Mouse (Mus musculus) yolk sac, embryonic 10.5 days (tissue): Measurements from ENCODE around the gene Cox14.
"Not testable (repeated sequence)": the region's sequence is repeated elsewhere in the genome, so short reads cannot be mapped to it uniquely, and the experiment has no call there.

Source experiments
- DNase-seq: peaks from one replicate; pipeline ENCODE4 v3.0.0-alpha.2; 2017; ENCODE audit warnings: low spot score

Gene Cox14

DNA sequence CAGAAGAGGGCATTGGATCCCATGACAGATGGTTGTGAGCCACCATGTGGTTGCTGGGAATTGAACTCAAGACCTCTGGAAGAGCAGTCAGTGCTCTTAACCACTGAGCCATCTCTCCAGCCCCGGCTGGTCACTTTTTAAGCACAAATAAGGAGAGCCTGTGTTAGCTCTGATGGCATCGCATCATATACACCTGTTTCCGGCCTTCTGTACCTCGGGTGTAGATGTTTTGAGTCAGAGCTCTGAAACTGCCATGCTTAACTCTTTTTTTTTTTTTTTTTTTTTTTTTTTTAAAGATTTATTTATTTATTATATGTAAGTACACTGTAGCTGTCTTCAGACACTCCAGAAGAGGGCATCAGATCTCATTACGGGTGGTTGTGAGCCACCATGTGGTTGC is 1.6 kb downstream of the Cox14 start:
- DNase-seq, result not testable (repeated sequence)

DNA sequence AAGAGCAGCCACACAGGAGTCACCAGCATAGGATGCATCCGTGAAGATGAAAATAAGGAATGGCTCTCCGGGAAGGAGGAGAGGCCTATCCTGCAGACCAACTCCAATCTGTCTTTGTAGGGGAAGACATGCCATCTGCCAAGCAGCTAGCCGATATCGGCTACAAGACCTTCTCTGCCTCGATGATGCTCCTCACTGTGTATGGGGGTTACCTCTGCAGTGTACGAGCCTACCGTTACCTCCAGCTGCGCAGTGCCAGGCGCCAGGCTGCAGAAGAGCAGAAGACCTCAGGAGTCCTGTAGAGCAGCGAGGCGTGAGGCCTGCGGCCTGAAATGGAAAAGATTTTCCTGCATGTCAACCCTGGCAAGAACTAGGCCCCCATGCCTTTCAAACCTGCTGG is 2.1 kb downstream of the Cox14 start:
- no peak for DNase-seq

DNA sequence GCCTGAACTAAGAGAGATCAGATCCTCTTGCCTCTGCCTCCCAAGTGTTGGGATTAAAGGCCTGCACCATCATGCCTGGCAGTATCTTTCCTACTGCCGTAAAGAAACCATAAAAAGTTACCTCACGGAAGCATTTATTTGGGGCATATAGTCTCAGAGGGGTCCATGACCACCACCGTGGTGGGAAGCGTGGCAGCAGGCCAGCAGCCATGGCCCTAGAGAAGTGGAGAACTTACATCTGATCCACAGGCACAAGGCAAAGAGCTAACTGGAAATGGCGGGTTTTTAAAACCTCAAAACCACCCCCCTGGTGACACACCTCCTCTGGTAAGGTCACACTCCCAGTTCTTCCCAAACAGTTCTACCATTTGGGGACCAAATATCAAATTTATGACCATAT is 2.8 kb downstream of the Cox14 start:
- DNase-seq, result no peak

DNA sequence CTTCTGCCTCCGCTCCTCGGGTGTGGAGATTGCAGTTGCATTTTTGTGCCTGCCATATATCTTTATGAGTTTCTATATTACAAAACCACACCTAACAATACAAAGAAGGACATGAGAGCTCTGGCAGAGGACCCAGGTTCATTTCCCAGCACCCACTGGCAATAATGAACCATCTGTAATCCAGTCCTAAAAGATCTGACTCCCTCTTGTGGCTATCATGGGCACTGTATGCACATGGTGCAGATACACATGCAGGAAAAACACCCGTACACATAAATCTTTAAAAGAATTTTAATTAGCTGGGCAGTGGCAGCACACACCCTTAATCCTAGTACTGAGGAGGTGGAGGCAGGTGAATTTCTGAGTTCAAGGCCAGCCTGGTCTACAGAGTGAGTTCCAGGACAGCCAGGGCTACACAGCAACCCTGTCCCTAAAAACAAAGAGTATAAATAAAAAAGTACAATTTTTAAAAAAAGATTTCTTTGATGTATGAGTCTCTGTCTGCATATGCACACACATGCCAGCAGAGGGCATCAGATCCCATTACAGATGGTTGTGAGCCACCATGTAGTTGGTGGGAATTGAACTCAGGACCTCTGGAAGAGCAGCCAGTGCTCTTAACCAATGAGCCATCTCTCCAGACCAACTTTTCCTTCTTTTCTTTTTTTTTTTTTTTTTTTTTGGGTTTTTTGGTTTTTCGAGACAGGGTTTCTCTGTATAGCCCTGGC is 3.8 kb downstream of the Cox14 start:
- no peak for DNase-seq

DNA sequence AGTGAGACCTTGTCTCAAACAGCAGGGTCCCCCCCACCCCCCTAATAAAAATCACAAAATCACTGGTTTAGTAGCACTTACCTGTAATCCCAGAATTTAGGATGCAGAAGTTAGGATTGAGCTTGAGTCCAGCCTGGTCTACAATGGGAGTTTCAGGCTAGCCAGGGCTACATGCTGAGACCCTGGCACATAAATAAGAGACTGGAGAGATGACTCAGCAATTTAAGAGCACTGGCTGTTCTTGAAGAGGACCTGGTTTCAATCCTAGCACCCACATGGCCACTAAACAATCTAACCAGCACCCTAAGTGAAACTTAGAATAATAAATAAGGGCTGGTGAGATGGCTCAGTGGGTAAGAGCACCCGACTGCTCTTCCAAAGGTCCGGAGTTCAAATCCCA is 5.7 kb downstream of the Cox14 start:
- no peak for DNase-seq

DNA sequence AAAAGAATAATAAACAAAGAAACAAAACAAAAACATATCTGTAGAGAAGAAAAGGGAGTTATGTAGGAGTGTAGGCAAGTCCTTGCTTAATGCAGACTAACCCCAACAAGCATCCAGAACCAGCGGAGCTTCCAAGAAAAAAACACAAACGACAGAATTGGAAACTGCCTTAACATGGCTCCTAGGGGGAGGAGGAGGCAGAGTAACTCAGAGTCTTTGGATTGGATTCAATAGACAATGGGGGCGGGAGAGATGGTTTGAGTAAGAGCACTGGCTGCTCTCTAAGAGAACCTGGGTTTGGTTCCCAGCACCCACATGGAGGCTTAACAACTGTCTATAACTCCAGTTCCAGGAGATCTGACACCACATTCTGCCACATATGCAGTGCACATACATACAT is 6.3 kb downstream of the Cox14 start:
- no peak for DNase-seq

DNA sequence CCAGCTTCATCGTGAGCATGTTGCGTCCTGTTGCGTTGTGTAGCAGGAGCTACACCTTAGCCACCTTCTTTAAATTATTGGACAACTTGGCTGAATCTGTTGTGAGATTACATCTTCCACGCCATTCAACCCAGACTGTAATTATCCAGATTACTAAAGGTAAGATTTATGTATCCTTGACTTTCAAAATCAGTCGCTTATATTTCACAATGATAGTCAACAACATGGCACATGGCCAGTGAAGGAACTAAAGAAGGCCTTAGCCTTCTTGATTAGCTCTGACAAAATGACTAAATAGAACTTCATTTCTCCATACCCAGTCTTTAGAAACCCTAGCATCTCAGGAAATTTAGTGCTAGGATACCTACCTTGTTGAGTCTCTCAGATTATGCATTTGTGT is 7.8 kb downstream of the Cox14 start:
- DNase-seq, result no peak

DNA sequence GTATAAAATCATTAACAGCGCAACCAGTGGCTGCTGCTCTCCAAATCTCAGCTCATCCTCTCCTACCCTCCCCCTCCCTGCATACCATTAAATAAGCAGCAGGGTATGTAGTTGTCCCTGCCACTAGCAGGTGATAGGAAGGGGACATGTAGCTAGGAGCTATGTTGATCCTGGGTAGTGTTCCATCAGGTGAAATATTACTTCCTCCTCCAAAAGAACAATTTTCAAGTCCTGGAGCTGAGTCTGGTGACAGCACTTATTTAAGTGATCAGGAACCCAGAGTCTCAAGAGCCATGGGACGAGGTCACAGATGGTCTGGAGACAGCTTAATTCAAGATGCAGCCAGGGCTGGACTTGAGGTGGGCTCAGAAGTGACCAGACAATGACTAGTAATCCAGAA is 10.2 kb downstream of the Cox14 start:
- DNase-seq, result no peak

DNA sequence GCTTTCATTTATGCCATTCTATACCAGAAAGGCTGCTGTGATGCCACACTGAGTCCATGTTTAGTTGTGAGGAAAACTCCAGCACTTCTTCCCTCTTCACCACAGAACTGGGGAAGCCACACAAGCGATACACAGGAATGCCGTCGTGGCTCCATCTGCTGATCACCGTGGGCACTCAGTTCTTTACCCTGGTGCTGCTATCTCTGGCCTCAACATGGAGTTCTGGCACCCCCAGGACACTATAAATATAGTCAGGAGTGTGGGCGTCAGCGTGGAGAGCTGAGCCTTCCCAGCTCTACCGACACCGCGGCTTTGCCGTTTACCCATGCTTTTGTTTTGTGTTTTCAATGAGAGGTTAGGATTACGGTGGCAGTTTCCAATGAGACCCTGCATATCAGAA is 11.3 kb downstream of the Cox14 start:
- DNase-seq, result no peak

DNA sequence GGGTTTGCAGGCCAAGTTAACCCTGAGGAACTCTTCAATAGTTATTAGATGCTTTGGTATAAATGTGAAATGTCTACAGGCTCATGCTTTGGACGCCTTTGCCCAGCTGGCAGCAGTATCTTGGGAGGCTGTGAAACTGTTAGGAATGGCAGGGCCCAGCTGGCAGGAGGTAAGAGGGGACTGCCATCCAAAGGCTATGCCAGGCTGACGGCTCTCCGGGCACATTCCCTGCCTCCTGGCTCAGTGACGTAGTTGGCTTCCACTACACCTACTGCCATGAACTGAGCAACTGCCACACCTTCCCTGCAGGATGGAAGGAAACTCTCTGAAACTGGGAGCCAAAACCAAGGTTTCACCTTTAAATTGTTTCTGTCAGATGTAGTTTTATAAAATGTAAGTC is 14.8 kb downstream of the Cox14 start:
- no peak for DNase-seq

DNA sequence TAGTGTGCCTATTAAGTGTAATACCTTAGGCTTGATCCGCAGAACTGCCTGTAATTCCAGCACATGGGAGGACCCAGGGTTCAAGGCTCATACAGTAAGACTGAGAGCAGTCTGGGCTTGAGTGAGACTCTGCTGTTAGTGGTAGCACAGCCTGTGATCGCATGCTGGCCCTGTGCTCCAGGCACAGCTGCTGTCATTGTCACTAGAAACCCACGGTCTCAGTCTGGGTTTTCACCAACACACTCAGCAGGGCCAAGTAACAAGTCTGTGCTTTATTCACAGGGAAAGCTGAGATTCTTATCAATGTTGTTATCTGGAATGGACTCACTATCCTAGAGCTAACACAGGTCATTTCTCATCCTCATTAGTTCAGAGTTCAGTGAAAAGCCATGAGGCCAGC is 28.8 kb downstream of the Cox14 start:
- DNase-seq, result peak; percentile 13

DNA sequence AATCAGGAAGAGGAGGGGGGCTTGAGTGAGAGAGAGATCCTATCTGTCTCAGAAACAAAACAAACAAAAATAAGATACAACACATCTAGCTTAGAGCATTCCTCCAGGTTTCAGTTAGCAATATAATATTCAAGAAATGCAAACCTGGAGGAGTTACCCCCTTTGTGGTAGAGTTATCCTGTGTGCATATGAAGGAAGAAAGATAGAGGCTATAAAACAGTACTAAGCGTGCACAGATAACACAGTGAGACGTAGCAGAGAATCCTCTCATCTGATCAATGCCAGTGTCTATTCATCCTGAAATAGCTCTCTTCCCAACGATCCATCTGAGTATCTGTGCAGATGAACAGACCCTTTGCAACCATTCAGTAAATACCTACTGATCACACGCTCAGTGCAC is 42.0 kb downstream of the Cox14 start:
- DNase-seq, result no peak

DNA sequence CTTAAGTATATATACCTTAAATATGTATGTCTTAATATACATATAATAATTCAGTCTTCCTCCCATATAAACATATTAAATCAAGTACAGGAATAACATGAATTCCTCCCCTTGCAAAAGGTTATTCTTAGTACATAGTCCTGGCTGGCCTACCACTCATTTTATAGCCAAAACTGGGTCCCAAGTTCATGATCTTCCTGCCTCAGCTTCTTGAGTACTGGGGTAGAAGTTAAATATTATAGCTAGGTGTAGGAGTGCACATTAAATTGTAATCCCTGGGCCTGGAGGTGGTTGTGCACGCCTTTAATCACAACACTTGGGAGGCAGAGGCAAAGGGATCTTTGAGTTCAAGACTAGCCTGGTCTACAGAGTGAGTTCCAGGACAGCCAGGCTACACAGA is 43.3 kb downstream of the Cox14 start:
- DNase-seq, result no peak

DNA sequence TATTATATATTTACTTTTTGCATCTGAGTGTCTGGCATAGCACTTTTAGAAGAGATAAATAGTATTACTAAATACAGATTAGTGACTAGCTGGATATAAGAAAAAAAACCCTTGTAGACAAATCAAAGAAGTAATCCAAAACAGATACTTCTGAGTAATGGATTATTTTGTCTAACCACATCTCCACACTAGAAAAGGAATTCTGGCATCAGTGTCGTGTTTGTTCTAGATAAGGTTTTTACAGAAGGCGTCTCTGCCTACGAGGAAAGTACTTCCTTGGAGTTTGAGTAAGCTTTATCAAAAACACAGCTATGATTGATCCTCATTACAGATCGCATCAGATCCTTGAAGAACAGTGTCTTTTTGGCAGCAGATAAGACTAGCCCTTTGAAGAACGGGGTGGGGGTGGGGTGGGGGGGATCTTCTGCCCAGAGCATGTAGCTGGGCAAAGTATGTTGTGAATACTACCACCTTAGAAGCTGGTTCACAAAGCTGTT is 45.6 kb downstream of the Cox14 start:
- DNase-seq, result no peak

DNA sequence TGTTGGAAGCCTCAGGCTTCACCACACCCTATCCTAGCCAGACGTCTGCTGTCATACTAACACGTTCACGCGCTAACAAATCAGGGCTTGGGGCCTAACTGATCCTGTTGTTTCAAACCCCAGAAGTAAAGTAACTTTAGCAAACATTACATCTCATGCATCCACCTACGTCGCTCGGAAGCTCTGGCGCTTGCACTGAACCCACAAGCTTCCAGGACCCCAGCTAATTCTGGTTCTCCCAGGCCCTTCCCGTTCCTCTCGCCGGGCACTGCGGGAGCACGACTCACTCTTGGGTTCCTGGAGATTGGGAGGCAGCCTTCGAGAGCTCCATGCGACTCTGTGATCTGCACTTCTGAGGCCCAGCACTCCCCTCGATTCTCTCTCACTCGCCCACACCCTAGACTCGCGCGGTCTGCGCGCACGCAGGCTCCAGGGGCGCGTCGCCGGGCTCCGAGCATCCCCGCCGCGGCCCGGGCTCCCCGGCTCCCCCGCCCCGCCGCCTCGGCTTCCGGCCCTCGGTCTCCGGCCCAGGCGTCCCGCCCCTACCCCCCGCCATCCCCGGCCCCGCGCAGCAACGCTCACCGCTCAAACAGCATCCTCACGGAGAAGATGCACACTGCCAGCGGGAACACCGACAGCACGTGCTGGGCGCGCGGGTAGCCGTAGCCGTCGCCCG is 46.3 kb downstream of the Cox14 start:
- no peak for DNase-seq

DNA sequence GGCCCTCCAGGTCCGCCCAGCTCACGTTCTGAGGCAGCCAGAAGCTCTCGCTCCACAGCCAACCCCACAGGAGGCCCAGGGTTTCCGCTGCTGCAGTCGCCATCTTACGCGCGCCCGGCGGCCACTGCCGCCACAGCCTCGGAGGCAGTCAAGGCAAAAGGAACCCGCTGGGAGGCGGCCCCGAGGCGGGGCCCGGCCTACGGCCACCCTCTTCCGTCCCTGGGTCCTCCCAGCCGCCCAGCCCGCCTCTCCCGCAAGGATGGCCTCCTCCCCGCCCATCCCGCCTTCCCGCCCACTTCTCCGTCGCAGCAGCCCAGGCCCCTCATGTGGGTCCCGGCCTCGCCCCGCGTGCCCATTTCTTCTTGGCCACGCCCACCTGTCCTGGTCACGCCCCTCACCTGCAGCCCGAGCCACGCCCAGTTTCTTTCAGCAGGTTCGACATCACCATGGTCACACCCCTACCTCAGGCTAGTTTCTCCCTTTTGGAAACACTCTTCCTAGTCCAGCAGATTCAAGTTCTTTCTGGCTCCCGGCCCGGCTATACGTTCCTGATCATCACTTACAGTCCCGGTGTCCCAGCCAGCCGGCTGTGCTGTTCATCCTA is 47.0 kb downstream of the Cox14 start:
- DNase-seq, result peak; percentile 98

DNA sequence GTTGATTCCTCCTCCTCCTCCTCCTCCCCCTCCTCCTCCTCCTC is 47.3 kb downstream of the Cox14 start, which contains the start of gene Cers5:
Cers5 (minus strand) TSS at position 5 of the 44 bp plus-strand sequence.
- DNase-seq, result not testable (repeated sequence)

DNA sequence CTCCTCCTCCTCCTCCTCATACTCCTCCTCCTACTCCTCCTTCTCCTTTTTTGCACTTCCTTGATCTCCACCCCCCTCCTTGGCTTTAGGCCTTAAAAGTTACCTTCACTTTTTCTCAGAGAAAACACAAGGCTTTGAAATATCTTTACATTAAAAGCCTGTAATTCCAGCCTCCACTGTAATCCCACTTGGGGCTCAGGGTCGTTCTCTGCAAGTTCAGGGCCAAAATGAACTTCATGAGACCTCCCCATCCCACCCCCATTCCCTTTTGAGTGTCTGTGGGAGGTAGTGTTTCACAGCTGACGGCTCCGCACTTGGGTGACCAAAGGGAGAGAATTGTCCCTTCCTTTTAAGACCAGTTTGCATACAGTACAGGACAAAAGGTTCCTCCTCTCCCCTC is 47.5 kb downstream of the Cox14 start:
- no peak for DNase-seq
